Mouse (Mus musculus) urinary bladder, postnatal 0 days (tissue): ENCODE measurements around the gene Apela. TPM values are rescaled to one million over a fixed set of nuclear protein-coding genes. Genes with fewer than 3 reads are reported as not detected.

Experiments
- polyA plus RNA-seq: library from polyadenylated mRNA; unstranded; fragments of >200 nt; fragmentation: Nextera tagmentation; extraction: Ambion mirVana; gene quantifications from 2 replicates; pipeline ENCODE4 v1.2.1, GENCODE M21; 2015

Apela gene
- 1.7 and 3.0 TPM in 2 replicates for polyA plus RNA-seq

DNA sequence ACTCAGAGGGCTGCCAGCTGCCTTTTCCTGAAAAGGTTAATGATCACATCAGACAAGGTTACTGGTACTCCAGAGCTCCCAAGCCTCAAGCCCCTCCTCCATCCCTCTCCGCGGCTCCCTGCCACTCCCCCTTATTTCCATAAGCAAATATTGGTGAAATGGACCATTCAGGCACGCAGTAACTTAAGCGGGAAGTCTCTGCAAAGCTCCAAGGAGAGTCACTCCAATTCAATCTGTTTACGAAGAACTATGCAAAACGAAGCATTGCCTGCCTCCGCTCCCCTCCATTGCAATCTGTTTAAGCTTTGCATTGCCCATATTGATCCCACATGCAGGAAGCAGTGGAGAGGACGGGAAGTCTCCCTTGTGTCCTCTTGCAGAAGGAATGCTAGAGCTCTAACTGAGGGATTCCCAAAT is at the start of gene Apela:
Apela (minus strand) TSS at position 220 of the 417 bp plus-strand sequence.

DNA sequence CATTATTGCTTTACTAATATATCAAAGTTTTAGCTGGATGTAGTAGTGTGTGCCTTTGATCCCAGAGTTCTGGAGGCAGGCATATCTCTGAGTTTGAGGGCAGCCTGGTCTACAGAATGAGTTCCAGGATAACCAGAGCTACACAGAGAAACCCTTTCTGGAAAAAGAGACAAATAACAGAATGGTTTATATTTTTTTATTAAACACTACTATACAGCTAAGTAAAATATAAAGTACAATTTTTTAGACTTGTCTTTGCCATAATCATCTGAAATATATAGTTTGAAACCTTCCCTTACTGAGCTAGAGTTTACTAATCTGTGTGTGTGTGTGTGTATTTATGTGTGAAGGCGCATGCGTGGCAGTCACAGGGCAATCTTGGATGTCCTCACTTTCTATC is 37.6 kb upstream of the Apela start, which contains the start of gene Gm10663:
Gm10663 (plus strand) TSS at position 301 of the 400 bp plus-strand sequence.

DNA sequence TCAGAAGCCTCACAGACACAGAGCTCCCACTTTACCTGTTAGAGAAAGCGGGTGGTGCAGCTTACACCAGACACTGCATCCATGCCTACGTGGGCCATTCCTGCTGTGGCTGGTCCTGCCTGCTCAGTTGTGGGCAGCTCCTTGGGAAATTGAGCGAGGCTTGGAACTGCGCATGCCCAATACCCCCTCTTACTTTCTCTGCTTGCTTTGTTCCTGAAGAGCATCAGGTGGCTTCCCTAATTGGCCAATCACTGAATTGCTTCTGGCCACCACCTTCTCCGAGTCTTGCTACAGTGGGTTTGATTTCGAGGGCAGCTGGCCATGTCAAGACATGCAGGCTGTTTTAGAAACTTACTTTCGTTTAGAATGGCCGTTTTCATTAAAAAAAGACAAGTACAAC is 18.7 kb downstream of the Apela start, which contains the start of the genes Trim61 and Trim60:
Trim61 (minus strand) TSS at position 101 of the 400 bp plus-strand sequence.
Trim60 (minus strand) TSS at position 162 of the 400 bp plus-strand sequence.

DNA sequence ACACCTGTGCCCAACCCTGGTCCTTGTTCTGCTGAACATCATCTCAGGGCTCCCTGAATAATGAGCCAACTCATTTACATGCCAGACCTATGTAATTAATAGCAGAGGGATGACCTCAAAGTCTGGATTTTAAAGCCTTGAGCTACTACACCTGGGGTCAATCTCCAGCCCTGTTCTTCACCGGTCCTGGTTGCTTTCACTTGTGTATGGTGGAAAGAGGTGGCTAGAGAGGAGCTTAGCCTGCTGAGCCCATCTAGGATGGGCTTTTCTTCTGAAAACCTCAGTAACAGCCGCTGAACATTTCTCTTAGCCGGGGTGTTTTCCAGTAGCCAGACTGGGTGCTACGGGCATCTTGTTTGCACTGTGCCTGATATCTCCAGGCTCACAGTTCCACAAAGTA is 49.4 kb downstream of the Apela start, which contains the start of gene Trim75:
Trim75 (minus strand) TSS at position 101 of the 400 bp plus-strand sequence.

Other genes starting within 250 kb of the Apela start
- 8.6 and 9.8 TPM in 2 replicates for gene Klhl2, start 187.3 kb downstream of the Apela start, polyA plus RNA-seq
- gene Tmem192, start 90.2 kb downstream of the Apela start, polyA plus RNA-seq = 19.8 and 23.3 TPM in 2 replicates
- gene Trim75, start 49.5 kb downstream of the Apela start, polyA plus RNA-seq = not detected in 2 replicates
- gene Trim61, start 18.8 kb downstream of the Apela start, polyA plus RNA-seq = not detected in 2 replicates
- gene Trim60, start 18.8 kb downstream of the Apela start, polyA plus RNA-seq = not detected in 2 replicates
- not detected in 2 replicates for gene Gm10663, start 37.7 kb upstream of the Apela start, polyA plus RNA-seq
- gene BC030870, start 92.2 kb upstream of the Apela start, polyA plus RNA-seq = 0.13 and 0.17 TPM in 2 replicates